Mouse (Mus musculus) retina, adult 2 months (tissue): Measurements from ENCODE around the gene Mpg.
A peak's percentile ranks its signal among the peaks of the same experiment; 100 is the strongest.
"Not testable (repeated sequence)": the region's sequence is repeated elsewhere in the genome, so short reads cannot be mapped to it uniquely, and the experiment has no call there.

ENCODE experiments used
- DNase-seq: peaks from one replicate; pipeline ENCODE4 v3.0.0-alpha.2; 2012; ENCODE audit warnings: low read depth, low spot score

The Mpg gene

GRCm38 (mm10) chr11:32226124-32226871 is at the start of gene Mpg:
Gene Mpg (plus strand): TSS chr11:32226505.
- peak; percentile 66 for DNase-seq

DNA sequence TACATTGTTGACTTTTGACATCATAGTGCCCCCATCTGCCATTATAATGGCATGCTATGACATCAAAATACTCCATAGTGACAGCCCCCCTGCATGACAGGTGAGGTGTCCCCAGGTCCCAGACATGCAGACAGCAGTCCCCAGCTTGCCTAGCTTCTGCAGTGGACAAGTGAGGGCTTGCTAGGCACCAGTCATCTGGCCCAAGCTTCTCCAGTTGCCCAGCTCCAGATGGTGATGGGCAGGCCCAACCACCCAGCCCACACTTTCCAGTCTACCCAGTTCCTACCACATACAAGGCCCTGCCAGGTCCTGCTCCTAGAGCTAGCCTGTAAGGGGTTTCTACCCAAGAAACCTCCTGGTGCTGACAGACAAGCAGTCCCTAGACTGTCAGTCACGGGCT is 47.8 kb upstream of the Mpg start:
- no peak for DNase-seq

DNA sequence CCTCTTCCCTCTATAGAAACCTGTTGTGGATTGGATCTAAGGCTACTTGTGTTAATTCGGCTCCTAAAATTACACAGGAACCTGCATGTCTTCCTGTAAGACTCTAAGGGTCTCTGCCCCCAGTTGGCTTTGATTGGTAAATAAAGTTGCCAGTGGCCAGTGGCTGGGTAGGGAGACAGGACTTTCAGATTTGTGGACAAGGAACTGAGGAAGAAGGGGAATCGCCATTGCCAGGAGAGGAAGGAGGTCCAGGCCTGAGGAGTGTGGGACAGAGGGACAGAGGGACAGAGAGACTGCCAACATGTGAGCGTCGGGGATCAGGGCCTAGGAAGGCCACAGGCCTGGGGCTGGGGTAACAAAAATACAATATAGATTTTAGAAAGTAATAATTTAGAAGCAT is 45.1 kb upstream of the Mpg start:
- DNase-seq, result no peak

DNA sequence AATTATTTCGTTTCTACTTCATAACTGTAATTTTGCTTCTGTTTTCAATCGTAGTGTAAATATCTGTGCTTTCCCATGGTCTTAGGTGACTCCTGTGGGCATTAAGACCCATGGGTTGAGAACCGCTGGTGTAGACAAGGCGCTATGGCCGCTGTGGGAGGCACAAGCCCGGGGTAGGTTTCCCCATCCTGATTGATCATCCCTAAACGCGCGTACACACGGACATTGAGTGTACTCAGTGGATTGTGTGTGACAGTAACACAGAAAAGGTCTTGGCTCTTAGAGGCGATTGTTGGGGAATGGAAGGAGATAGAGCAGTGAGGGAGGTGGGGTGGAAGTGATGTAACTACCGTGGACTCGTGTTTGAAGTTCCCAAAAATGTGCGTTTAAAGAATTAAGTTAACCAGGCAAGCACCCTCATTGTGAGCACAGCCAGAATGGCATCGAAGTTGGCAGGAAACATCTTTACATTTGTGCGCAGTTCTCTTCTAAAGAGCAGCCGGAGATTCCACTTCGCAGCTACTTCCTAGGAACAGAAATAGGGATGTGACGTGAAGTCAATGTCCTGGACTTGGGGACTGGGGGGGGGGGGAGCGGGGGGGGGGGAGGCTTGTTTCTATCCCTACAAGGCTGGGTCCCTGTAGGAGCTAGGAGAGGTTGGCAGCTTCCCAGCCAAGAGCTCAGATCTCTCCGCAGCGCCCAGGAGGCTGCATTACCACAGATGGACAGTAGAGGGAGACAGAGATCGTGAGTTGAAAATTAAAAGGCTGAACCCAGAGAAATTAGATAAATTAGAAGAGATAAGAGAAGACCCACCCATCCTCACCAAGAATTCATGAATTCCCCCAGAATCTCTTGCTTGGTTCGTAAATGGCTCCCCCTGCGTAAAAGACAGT is 44.1 kb upstream of the Mpg start:
- DNase-seq, result peak; percentile 56

DNA sequence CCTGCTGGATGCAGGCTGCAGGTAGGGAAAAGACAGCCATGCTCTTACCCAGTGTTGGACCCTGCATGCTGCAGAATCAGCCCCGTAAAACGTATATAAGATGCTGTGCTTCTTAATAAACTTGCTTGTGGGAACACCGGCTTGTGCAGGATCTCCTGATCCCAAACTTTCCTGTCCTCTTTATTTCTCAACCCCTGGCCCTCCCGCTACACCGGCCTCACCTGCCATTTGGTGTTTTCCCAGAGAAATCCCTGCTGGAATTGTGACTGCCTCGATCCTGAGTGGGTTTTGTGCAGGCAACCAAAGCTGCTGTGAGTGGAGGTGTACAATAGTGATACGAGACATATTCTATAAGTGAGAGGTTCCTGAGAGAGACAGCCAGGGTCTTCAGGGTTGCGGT is 41.8 kb upstream of the Mpg start:
- no peak for DNase-seq

- no peak for DNase-seq
These were observed 40.3 kb upstream of the Mpg start for GRCm38 (mm10) chr11:32186031-32186430.

- no peak for DNase-seq
These were observed 39.0 kb upstream of the Mpg start for GRCm38 (mm10) chr11:32187256-32187655.

- DNase-seq, result no peak
These were observed 37.4 kb upstream of the Mpg start for GRCm38 (mm10) chr11:32188881-32189280.

- no peak for DNase-seq
These were observed 36.9 kb upstream of the Mpg start for GRCm38 (mm10) chr11:32189434-32189833.

DNA sequence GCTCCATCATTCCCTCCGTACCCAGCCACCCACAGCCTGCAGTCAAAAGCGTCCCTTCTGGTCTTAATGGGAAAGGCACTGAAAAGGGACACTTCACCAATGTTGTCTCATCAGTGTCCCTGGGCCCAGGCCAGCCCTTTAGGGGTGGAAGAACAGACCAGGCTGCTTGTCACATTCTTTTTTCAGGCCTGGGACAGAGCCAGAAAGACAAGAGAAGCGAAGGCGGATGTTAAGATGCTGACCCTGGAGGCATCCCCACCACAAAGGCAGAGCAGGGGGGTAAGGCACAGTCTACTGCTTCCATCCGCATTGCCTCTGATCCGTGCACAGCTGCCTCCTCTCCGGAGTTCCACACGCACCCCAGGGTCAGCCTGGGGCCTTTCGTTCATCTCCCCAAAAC is 36.2 kb upstream of the Mpg start:
- no peak for DNase-seq

DNA sequence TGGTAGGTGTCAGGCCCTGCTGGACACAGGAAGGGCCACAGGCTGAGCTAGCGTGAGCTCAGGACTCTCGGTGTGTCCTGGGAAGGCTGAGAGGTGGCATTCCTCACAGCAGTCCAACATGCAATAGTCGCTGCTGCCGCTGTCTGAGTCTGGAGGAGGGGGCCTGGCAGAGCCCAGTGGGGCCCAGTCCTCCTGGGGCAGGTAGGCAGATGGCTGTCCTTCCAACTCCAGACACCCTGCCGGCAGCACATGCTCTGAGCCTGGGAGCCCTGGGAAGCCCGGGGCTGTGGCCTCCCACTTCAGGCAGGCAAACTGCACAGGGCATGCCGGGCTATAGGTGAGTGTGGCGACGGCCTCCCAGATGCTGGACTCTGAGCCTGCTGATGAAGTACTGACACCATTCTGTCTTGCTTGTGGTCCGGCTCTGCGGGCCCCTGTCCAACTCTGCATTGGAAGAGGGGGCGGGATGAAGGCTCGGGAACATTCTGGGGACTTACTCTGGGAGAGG is 35.6 kb upstream of the Mpg start:
- no peak for DNase-seq

DNA sequence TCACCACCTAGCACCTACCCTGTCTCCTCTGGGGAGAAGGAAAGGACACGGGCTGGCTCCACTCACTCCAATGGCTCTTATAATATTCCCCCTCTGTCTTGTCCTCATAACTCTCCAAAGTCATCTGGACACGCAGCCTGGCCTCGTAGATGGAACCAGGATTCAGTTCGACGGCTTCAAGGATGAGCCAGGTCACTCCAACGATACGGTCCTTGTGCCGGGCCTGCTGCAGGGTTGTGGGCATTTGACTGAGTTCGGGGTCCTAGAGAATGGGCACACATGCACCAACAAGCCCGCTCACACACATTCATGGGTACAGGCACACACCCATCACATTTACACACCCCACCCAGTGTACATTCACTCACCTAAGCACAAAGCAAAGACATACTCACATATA is 33.1 kb upstream of the Mpg start:
- no peak for DNase-seq

GRCm38 (mm10) chr11:32194086-32194485 is 32.2 kb upstream of the Mpg start:
- no peak for DNase-seq

- DNase-seq, result no peak
These were observed 31.7 kb upstream of the Mpg start for GRCm38 (mm10) chr11:32194626-32195025.

DNA sequence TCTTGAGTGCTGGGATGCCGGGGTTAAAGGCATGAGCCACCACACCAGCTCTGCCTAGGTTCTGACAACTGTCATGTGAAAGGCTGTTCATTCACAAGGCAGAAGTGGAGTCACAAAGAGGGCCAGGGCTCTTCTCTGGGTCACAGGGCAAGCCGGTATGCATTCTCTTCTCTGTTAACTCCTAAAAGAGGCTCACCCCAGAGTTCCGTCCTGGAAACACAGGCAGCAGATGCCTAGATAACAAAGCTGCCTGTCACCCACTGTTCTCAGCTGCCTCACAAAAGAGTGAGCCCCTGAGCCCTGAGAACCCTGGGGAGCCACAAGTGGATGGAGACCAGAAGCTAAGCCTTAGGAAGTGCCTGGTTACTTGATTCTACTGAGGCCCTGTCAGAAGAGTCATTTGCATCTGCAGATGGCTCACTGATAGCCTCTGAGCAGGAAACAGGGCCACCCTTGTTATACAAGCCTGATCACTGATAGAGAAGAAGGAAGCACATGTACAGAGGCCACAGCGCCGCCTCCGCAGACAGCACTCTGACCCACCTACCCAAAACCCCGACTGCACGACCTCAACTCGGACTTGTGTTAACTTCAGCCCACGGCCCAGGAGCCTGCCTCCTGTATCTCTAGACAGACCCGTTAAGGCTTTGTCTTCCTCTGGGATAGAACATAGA is 30.3 kb upstream of the Mpg start:
- DNase-seq, result no peak

DNA sequence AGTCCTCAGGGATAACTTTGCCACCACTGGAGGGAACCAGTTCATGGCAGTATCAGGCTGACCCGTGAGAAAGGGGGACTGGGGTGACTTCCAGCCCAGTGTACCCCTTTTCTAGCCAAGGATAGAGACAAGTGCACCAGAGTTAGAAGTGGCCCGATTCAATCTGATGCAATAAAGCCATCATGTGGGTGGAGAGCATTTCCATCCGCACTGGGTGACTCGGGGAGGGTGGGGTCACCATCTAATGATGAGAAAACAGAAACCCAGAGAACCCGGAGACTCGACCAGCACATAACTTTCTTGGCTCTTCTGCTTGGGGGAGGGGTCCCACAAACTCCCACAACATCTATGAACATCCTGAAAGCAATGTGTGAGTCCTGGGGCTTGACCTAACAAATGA is 29.6 kb upstream of the Mpg start:
- DNase-seq, result no peak

DNA sequence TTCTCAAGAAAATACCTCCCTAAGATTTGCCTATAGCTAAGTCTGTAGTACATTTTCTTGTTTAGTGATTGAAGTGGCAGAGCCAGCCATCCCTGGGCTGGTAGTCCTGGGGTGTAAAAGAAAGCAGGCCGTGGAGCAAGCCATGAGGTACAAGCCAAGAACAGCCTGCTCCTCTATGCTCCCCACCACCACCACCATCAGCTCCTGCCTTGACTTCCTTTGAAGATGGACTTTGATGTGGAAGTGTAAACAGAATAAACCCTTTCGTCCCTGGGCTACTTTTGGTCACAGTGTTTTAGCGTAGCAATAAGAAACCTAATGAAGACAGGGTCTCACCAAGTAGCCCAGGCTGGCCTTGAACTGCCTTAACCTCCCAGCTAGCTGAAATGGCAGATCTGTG is 28.5 kb upstream of the Mpg start:
- DNase-seq, result no peak

DNA sequence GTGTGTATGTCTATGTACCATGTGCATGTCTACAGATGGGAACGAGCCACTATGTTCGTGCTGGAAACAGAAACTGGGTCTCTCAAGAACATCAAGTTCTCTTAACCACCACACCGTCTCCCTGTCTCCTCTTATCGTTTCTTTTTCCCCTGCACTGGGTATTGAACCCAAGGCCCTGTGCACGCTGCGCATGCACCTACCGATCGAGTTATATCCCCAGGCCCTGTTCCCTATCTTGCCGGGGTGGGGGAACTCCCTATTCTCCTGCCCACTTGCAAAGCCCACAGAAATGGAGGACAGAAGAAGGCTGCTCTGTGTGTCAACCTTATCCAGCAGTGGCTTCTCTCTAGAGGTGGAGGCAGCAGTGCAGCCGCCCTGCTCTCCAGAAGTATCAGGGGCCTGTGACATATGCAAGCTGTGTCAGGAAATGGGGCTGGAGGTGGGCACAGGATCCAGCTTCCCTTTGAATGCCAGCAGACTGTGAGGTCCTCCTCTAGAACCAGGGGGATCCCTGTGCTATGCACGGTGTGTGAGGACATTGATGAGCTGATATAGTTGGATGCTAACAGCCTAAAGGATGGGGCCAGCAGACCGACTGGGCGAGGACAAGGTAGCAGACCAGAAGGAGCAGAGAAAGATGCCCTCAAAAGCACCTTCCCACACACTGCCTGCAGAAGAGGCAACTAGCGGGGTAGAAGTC is 27.9 kb upstream of the Mpg start:
- DNase-seq, result no peak

GRCm38 (mm10) chr11:32199230-32199629 is 27.1 kb upstream of the Mpg start:
- no peak for DNase-seq

- DNase-seq, result no peak
These were observed 26.2 kb upstream of the Mpg start, which contains the start of gene Il9r for GRCm38 (mm10) chr11:32200075-32200601. Gene Il9r (minus strand): TSS chr11:32200279.

GRCm38 (mm10) chr11:32200992-32201391 is 25.3 kb upstream of the Mpg start:
- not testable (repeated sequence) for DNase-seq
